Mouse (Mus musculus) testis, adult 2 months (tissue): ENCODE data around the gene Heyl.

Experiments used
- CTCF ChIP-seq: fragments of 200-500 bp; IDR thresholded peaks from 2 replicates; pipeline ENCODE4 v1.5.1; 2012; ENCODE audit warnings: low read depth, mild to moderate bottlenecking, inconsistent platforms, low read length, moderate library complexity; ENCODE audit not compliant: control insufficient read depth, insufficient read depth, insufficient replicate concordance
- POLR2A ChIP-seq: fragments of 200-500 bp; IDR thresholded peaks from 2 replicates; pipeline ENCODE4 v1.6.1; 2012; ENCODE audit warnings: low read depth, mild to moderate bottlenecking, inconsistent platforms, low read length, moderate library complexity; ENCODE audit not compliant: control insufficient read depth

GRCm38 (mm10) chr4:123235835-123236430 lies 2.6 kb downstream of the Heyl start:
- no peak for TF ChIP-seq CTCF
- TF ChIP-seq POLR2A = no peak
